ENCODE assay signal across 27 mouse cellular contexts in the genomic region with DNA sequence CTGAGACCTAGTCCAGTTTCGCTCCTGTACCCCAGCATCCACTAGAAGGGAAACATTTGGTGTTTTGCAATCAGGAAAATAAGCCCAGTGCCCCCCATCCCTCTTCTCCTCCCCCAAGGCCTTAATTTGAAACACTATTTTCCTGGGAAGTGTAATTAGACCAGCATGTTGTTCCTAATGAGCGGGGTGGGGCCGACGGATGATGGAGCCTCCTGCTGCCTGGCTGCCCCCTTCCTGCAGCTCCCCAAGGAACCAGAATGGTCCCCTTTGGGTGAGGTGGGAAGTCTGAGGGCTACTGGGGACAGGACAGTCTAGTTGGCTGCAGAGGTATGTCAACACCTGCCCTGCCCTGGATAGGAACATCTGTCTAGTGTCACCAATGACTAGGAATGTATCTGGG.
DNase-seq lines count a peak whose midpoint lies in the region; ATAC-seq lines count a peak whose summit lies in the region.
"Had no signal": no experiment of that assay in that cellular context is flagged by ENCODE, and none has a peak within 500 bp of the region (broad histone marks: within the 10 kb centered on the region; RNA-seq: fewer than 3 reads in every experiment).

No protein-coding gene starts in this region.

- 58% methylated on average over 4 of the region's 4 CpGs for WGBS in embryonic facial prominence, embryonic 10.5 days
- WGBS in embryonic facial prominence, embryonic 13.5 days = 39% methylated on average over 4 of the region's 4 CpGs
- WGBS in limb, embryonic 10.5 days = 45% methylated on average over 4 of the region's 4 CpGs
- 46% methylated on average over 4 of the region's 4 CpGs for WGBS in limb, embryonic 13.5 days
- WGBS in forebrain, embryonic 13.5 days = 81% methylated on average over 4 of the region's 4 CpGs

- H3K27ac ChIP-seq in embryonic facial prominence, embryonic 10.5 days (replicated peaks) = peak overlapping the region; percentile 75
- H3K27ac ChIP-seq in embryonic facial prominence, embryonic 13.5 days = peak overlapping the region; percentile 86
- peak overlapping the region; percentile 86 for H3K27ac ChIP-seq in limb, embryonic 10.5 days
- H3K27ac ChIP-seq in limb, embryonic 13.5 days = peak overlapping the region; percentile 48; the same call in 1 of the 2 replicates
- H3K27ac ChIP-seq in forebrain, embryonic 13.5 days = no peak overlapping the region
- H3K27ac ChIP-seq: heart, embryonic 15.5 days; hindbrain, embryonic 13.5 days; intestine, embryonic 15.5 days had no signal

- no peak overlapping the region for H3K4me2 ChIP-seq in embryonic facial prominence, embryonic 13.5 days
- H3K4me2 ChIP-seq in limb, embryonic 13.5 days (replicated peaks) = no peak overlapping the region
- H3K4me2 ChIP-seq in forebrain, embryonic 13.5 days = no peak overlapping the region
- H3K4me2 ChIP-seq: heart, embryonic 12.5 days; heart, embryonic 15.5 days; hindbrain, embryonic 13.5 days; intestine, embryonic 15.5 days had no signal

- ATAC-seq in embryonic facial prominence, embryonic 13.5 days (ENCODE audit: insufficient number of reproducible peaks, insufficient read depth, low FRiP score, low TSS enrichment, low read depth) = no peak
- no peak for ATAC-seq in limb, embryonic 13.5 days (ENCODE audit: low FRiP score, low read depth)
- ATAC-seq in forebrain, embryonic 13.5 days = no peak
- no peak for ATAC-seq in frontal cortex, adult (ENCODE audit: low TSS enrichment)
- ATAC-seq: CD4-positive, CD25-positive, alpha-beta regulatory T cell, adult 4 months; forebrain, embryonic 14.5 days; forebrain, postnatal 0 days; hindbrain, embryonic 16.5 days; intestine, embryonic 15.5 days had no signal

- H3K4me3 ChIP-seq in embryonic facial prominence, embryonic 10.5 days = no peak overlapping the region
- no peak overlapping the region for H3K4me3 ChIP-seq in embryonic facial prominence, embryonic 13.5 days
- no peak overlapping the region for H3K4me3 ChIP-seq in limb, embryonic 10.5 days
- H3K4me3 ChIP-seq in limb, embryonic 13.5 days = no peak overlapping the region
- H3K4me3 ChIP-seq in forebrain, embryonic 13.5 days = no peak overlapping the region
- H3K4me3 ChIP-seq: forebrain, embryonic 10.5 days; heart, embryonic 12.5 days; heart, embryonic 15.5 days; hindbrain, embryonic 10.5 days; hindbrain, embryonic 13.5 days; intestine, embryonic 15.5 days had no signal

- H3K9me3 ChIP-seq in embryonic facial prominence, embryonic 10.5 days = no peaks in the 10 kb centered on the region
- H3K9me3 ChIP-seq in embryonic facial prominence, embryonic 13.5 days = no peaks in the 10 kb centered on the region
- H3K9me3 ChIP-seq in limb, embryonic 10.5 days (replicated peaks) = no peaks in the 10 kb centered on the region
- H3K9me3 ChIP-seq in limb, embryonic 13.5 days = no peaks in the 10 kb centered on the region
- no peaks in the 10 kb centered on the region for H3K9me3 ChIP-seq in forebrain, embryonic 13.5 days (replicated peaks)
- H3K9me3 ChIP-seq: forebrain, embryonic 10.5 days; heart, embryonic 12.5 days; heart, embryonic 15.5 days; hindbrain, embryonic 10.5 days; hindbrain, embryonic 13.5 days; intestine, embryonic 15.5 days had no signal

- no peak overlapping the region for H3K9ac ChIP-seq in embryonic facial prominence, embryonic 13.5 days
- no peak overlapping the region for H3K9ac ChIP-seq in limb, embryonic 13.5 days
- H3K9ac ChIP-seq in forebrain, embryonic 13.5 days = no peak overlapping the region
- H3K9ac ChIP-seq: forebrain, postnatal 0 days; heart, embryonic 12.5 days; heart, embryonic 15.5 days; hindbrain, embryonic 13.5 days; intestine, embryonic 15.5 days had no signal

- peaks cover 31% of the 10 kb centered on the region for H3K4me1 ChIP-seq in embryonic facial prominence, embryonic 10.5 days
- H3K4me1 ChIP-seq in embryonic facial prominence, embryonic 13.5 days = peaks cover 35% of the 10 kb centered on the region
- H3K4me1 ChIP-seq in limb, embryonic 10.5 days = peaks cover 56% of the 10 kb centered on the region
- H3K4me1 ChIP-seq in limb, embryonic 13.5 days = peaks cover 35% of the 10 kb centered on the region
- H3K4me1 ChIP-seq in forebrain, embryonic 13.5 days = no peaks in the 10 kb centered on the region
- H3K4me1 ChIP-seq: hindbrain, embryonic 13.5 days; intestine, embryonic 15.5 days had no signal

- peak; percentile 37 for DNase-seq in embryonic facial prominence, embryonic 10.5 days (ENCODE audit: low spot score)
- DNase-seq in limb, embryonic 10.5 days (ENCODE audit: low spot score) = peak; percentile 65
- DNase-seq in retina, embryonic 14.5 days (ENCODE audit: low spot score) = no peak
- DNase-seq in cerebellum, adult 11-12 months = no peak
- DNase-seq: adrenal gland, adult 2 months; adrenal gland, postnatal 14 days; cerebellum, adult 18-20 months; cerebellum, adult 9-10 months; cerebellum, postnatal 14 days; forebrain, postnatal 0 days; gastrocnemius, postnatal 25 days; heart, adult 18-20 months; heart, postnatal 10 days; heart, postnatal 36 days had no signal

- no peaks in the 10 kb centered on the region for H3K36me3 ChIP-seq in embryonic facial prominence, embryonic 10.5 days (replicated peaks)
- no peaks in the 10 kb centered on the region for H3K36me3 ChIP-seq in embryonic facial prominence, embryonic 13.5 days
- no peaks in the 10 kb centered on the region for H3K36me3 ChIP-seq in limb, embryonic 10.5 days
- no peaks in the 10 kb centered on the region for H3K36me3 ChIP-seq in limb, embryonic 13.5 days
- no peaks in the 10 kb centered on the region for H3K36me3 ChIP-seq in forebrain, embryonic 13.5 days (ENCODE audit: poor library complexity, severe bottlenecking)
- H3K36me3 ChIP-seq: forebrain, embryonic 10.5 days; heart, embryonic 15.5 days; hindbrain, embryonic 10.5 days; hindbrain, embryonic 13.5 days; intestine, embryonic 15.5 days had no signal

- no peaks in the 10 kb centered on the region for H3K27me3 ChIP-seq in embryonic facial prominence, embryonic 10.5 days (replicated peaks; ENCODE audit: low read depth, poor library complexity, severe bottlenecking)
- H3K27me3 ChIP-seq in embryonic facial prominence, embryonic 13.5 days = no peaks in the 10 kb centered on the region
- no peaks in the 10 kb centered on the region for H3K27me3 ChIP-seq in limb, embryonic 10.5 days (ENCODE audit: low read depth, poor library complexity, severe bottlenecking)
- H3K27me3 ChIP-seq in limb, embryonic 13.5 days = 0 out of 2 replicates have a peak, but pooled peaks cover 5% of the 10 kb centered on the region
- H3K27me3 ChIP-seq in forebrain, embryonic 13.5 days = no peaks in the 10 kb centered on the region
- H3K27me3 ChIP-seq: heart, embryonic 12.5 days; heart, embryonic 15.5 days; hindbrain, embryonic 13.5 days; intestine, embryonic 15.5 days had no signal

Comparison
In these comparisons a context has a peak if more than half of its experiments do, and no peak if none do; other contexts are left out.
1. DNase-seq: peak in embryonic facial prominence, embryonic 10.5 days (single experiment) and limb, embryonic 10.5 days (single experiment); none in retina, embryonic 14.5 days (single experiment) and cerebellum, adult 11-12 months (single experiment).